Mouse (Mus musculus): ENCODE data around the gene 1700016K19Rik.
A peak's percentile ranks its signal among the peaks of the same experiment; 100 is the strongest.

Gene 1700016K19Rik

GRCm38 (mm10) chr11:76037581-76038294 lies 38.0 kb downstream of the 1700016K19Rik start:
- no peak for DNase-seq

- no peak for DNase-seq
Observed at GRCm38 (mm10) chr11:76039271-76040053, 39.8 kb downstream of the 1700016K19Rik start.

- no peak for DNase-seq
Observed at GRCm38 (mm10) chr11:76040106-76040505, 40.4 kb downstream of the 1700016K19Rik start.

GRCm38 (mm10) chr11:76040761-76041376 lies 41.2 kb downstream of the 1700016K19Rik start:
- DNase-seq, result no peak

- DNase-seq, result no peak
Observed at GRCm38 (mm10) chr11:76042041-76042638, 42.4 kb downstream of the 1700016K19Rik start.

GRCm38 (mm10) chr11:76042882-76043281 lies 43.2 kb downstream of the 1700016K19Rik start:
- peak; percentile 65 for DNase-seq

- DNase-seq, result no peak
Observed at GRCm38 (mm10) chr11:76044468-76044867, 44.8 kb downstream of the 1700016K19Rik start.

- no peak for DNase-seq
Observed at GRCm38 (mm10) chr11:76045367-76045766, 45.7 kb downstream of the 1700016K19Rik start.

- no peak for DNase-seq
Observed at GRCm38 (mm10) chr11:76050509-76050908, 50.8 kb downstream of the 1700016K19Rik start.

- no peak for DNase-seq
Observed at GRCm38 (mm10) chr11:76050967-76051512, 51.3 kb downstream of the 1700016K19Rik start.

GRCm38 (mm10) chr11:76052496-76052895 lies 52.8 kb downstream of the 1700016K19Rik start:
- DNase-seq, result no peak
